Mouse (Mus musculus) frontal cortex, postnatal 10 days (tissue): ENCODE measurements around the gene Rad9a.
"Not testable (repeated sequence)": the region's sequence is repeated elsewhere in the genome, so short reads cannot be mapped to it uniquely, and the experiment has no call there.

Experiments used
- DNase-seq, 2 experiments: peaks; one replicate each; pipeline ENCODE4 v3.0.0; 2022; ENCODE audit warnings: low spot score in 2 of 2, mixed read lengths in 1 of 2

Rad9a gene

DNA sequence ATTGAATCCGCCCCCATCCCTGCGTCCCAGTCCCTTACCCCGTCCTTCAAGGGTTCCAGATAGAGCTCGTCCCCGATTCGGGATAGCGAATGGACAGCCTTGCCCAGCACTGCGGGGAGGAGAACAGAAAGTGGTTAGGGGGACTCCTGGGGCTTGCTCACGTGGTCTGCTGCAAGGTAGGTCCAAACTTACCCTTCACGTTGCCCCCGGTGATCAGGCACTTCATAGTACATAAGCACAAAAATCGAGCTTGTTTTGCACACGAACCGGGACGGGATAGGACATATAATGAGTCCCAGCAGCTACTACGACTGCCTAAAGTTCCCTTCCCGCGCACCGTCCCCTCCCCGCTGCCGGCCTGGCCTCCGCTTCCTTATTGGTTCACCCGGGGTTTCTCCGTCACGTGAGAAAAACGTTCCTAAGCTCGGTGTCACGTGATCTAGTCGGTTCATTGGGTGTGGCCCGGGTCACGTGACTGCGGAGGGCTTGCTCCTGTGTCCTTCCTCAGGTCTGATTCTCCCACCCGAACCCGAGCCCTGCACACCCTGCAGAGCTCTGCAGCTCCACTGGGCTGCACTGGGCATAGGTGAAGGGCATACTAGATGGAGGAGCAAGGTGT is at the start of gene Rad9a:
Gene Rad9a, minus strand, starts transcription at position 372 of the 619 bp plus-strand sequence.
- peak; percentile 94 to 95 for DNase-seq

- not testable (repeated sequence) for DNase-seq
Measured at GRCm38 (mm10) chr19:4248683-4249082, 47.2 kb upstream of the Rad9a start.

- DNase-seq = no peak
Measured at GRCm38 (mm10) chr19:4247010-4247409, 45.5 kb upstream of the Rad9a start.

- DNase-seq = no peak
Measured at GRCm38 (mm10) chr19:4244775-4245174, 43.3 kb upstream of the Rad9a start.

DNA sequence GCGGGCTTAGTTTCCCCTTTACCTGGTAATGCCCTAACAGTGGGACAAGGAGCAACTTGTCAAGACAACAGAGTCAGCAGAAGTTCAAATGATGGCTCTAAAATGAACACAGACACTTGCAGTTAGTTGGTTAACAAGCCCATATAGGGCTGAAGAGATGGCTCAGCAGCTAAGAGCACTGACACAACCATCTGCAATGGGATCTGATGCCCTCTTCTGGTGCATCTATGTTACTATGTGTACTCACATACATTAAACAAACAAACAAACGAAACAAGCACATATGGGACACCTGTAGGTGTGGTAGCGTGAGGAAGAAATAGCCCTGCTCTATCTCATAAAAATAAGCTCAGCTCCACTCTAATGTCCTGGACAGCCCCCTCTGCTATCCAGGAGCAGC is 41.0 kb upstream of the Rad9a start:
- no peak for DNase-seq

DNA sequence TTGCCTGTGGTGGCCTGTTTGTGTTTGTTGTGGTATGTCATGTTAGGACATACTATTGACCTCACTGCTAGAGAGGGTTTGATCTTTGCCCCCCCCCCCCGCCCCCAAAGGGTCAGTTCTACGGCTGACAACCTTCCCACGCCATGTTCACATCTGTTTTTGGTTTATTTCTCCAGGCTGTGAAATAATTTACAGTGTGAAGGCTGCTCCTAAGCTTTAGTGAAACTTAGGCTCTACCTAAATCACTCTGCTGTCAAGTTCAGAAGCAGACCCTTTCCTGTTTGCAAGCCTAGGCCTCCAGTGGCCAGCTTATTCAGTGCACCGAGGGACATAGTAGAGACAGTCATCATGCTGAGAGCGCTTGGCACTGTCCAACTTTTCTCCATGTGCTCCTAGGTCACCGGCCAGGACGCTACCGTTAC is 38.8 kb upstream of the Rad9a start:
- DNase-seq = no peak

DNA sequence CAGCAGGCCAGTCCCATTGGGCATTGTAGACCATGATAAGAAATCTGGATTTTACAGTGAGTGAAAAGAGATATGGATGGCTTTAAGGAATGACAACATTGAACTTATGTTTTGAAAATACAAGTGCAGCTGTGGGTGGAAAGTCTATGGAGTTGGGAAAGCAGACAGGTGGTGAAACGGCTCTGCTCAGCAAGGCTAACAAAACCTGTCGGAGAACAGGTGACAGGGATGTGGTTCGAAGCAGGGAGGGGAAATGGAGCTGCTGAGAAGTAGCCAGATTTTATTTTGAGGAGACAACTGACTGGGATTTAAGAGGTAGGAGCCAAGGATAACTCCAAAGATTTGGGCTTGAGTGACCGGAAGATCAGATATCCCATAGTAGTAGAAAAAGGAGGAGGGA is 33.1 kb upstream of the Rad9a start:
- no peak for DNase-seq

DNA sequence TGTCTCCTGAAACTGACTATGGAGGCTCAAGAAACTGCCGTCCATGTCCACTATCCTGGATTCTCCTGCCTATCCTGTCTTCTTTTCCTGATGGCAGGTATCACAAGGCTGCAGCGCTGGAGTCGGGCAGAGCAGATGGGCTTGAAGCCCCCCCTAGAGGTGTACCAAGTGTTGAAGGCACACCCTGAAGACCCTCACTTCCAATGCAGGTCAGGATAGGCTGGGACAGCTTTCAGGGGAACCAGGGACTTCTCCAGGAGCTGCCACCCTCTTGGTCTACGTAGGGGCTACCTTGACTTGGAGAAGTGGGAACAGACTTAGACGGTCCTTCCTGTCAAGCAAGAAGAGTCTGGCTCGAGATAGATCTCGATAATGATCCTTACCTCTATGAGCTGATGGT is 31.2 kb upstream of the Rad9a start:
- no peak for DNase-seq

DNA sequence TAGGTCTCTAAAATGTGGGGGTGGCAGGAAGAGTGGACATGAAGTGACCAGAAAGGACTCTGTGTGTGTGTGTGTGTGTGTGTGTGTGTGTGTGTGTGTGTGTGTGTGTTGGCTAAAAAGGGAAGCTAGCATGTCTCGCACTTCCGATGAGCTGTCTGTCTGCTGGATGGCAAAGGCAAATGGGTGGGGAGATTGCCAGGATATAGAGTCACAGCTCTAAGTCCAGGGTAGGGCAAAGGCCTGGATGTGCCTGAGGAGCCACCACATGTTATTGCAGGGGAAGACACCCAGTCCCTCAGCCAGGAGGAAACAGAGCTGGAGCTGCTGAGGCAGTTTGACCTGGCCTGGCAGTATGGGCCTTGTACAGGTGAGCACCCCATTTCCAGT is 30.7 kb upstream of the Rad9a start:
- peak in 1 of 2 experiments; percentile 56 for DNase-seq

- peak; percentile 95 to 96 for DNase-seq
Measured at GRCm38 (mm10) chr19:4231253-4232185, 30.1 kb upstream of the Rad9a start, which contains the start of gene Pold4. Gene Pold4 (plus strand): TSS chr19:4231899.

GRCm38 (mm10) chr19:4230415-4230814 is 29.0 kb upstream of the Rad9a start:
- no peak for DNase-seq

GRCm38 (mm10) chr19:4229451-4230076 is 28.1 kb upstream of the Rad9a start:
- DNase-seq = no peak

- DNase-seq = no peak
Measured at GRCm38 (mm10) chr19:4228891-4229290, 27.4 kb upstream of the Rad9a start.

DNA sequence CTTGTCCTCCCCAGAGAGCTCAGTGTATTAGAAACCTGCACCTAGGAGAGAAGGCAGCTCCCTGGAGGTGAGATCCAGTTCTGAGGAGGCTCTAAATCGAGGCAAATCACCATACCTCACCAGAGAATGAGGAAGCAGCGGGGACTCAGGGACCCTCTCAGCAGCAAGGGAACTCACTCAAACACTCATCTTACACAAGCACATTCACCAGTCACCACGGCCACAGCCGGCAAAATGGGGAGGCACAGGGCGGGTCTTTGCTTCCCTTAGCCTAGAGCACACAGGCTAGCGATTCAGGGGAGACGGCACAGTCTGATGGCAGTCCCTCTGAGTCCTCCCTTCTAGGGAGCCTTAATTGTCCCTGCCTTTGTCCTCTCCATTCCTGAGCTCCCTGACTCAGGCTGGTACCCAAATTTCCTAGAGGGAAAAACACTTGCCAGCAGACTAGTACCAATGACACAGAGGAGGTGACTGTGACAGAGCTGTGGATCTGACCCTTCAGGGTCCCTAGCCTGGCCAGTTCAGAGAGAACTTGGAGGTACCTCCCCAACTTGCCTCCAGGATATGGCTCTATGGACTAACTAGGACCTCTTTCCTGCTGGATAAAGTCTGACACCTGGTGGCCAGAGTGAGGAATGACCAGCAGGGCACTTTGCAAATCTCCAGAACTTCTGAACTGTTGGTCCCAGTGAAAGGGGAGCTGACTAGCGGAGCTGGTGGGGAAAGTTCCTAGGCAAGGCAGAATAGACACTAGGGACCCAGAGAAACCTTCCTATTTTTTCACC is 26.6 kb upstream of the Rad9a start:
- DNase-seq = peak in 1 of 2 experiments; percentile 74

- DNase-seq = no peak
Measured at GRCm38 (mm10) chr19:4227446-4227845, 26.0 kb upstream of the Rad9a start.

DNA sequence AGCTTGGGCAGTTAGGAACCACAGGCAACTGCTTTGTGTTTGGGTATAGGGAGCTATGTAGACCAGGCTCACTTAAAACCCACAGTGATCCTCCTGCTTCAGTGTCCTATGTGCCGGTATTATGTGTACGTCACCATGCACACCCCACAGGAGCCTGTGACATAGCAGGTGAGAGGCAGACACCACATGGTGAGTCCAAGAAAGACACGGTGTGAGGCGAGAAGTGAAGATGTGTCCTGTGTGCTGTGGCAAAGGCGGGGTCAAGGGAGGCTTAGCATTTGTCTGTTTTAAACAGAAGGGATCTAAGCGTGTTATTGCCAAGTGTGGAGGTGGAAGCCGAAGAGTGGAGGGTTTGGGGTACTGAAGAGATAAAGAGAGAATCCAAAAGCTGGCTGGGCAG is 25.3 kb upstream of the Rad9a start:
- no peak for DNase-seq

GRCm38 (mm10) chr19:4222165-4222564 is 20.7 kb upstream of the Rad9a start:
- DNase-seq = no peak

DNA sequence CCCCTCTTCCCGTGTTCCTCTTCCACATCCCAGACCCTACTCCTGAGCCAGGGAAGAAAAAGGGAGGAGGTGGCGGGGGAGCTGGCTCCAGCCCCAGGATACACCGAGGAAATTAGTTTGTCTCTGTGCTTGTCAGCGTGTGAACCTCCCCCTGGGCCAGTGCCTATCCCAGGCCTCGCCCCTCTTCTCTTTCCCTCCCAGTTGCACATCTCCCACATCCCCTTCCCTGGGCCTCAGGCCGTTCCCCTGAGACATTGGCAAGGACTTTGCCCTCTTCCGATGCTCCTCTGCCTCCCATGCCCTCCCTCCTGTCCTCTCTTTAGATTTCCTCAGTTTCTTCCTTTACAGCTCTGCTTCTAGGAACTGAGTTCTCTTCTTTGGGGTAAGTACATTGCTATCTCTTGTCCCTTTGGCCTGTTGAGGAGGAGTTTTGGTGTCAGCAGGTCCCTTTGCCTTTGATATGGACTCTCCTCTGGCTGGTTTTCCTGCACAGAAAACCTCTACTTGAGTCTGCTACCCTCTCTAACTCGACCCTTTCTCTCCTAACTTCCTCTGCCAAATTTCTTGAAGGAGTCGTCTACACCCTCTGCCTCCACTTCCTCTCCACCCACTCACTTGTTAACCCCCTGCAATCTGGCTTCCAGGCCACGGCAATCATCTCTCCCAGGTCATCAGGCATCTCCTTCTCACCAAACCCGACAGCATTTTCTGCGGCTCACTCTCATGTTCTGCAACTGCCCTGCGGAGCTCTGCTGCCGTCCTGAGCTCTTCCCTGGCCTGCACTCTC is 19.7 kb upstream of the Rad9a start:
- no peak for DNase-seq

- DNase-seq = no peak
Measured at GRCm38 (mm10) chr19:4220416-4220815, 19.0 kb upstream of the Rad9a start.

DNA sequence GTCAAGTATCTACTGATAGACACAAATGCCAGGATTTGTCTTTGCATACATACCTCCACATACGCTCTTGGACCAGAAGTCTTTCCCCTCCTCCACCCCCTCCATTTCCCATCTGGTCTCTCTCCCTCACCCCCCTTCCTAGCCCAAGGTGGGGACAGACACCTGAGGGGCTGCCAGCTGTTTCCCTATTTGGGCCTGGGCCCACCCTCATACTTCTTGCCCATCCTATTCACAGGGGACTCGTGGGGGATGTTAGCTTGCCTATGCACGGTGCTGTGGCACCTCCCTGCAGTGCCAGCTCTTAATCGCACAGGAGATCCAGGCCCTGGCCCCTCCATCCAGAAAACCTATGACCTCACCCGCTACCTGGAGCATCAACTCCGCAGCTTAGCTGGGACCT is 18.5 kb upstream of the Rad9a start:
- no peak for DNase-seq

GRCm38 (mm10) chr19:4218784-4219183 is 17.3 kb upstream of the Rad9a start:
- no peak for DNase-seq
